In genomic region chr17:5166175-5166574, GRCm38 (mm10) we compare ENCODE assay signal across 29 mouse cellular contexts.
DNase-seq lines count a peak whose midpoint lies in the region; ATAC-seq and TF ChIP-seq lines count a peak whose summit lies in the region.
"Had no signal": no experiment of that assay in that cellular context is flagged by ENCODE, and none has a peak within 500 bp of the region (broad histone marks: within the 10 kb centered on the region; RNA-seq: fewer than 3 reads in every experiment).

No protein-coding gene starts in this region.

- no peak for ATAC-seq in forebrain, embryonic 11.5 days (replicated peaks; ENCODE audit: low FRiP score)
- no peak for ATAC-seq in forebrain, embryonic 13.5 days
- ATAC-seq in kidney, embryonic 16.5 days (ENCODE audit: low FRiP score, low TSS enrichment): no peak
- peak; percentile 22; the same call in 1 of the 2 replicates for ATAC-seq in midbrain, embryonic 13.5 days
- ATAC-seq in midbrain, embryonic 14.5 days (ENCODE audit: low FRiP score, low TSS enrichment): no peak
- peak; percentile 35 for ATAC-seq in inflammation-experienced regulatory T-cells, adult 6 months
- ATAC-seq: forebrain, embryonic 16.5 days; intestine, embryonic 15.5 days; Patski had no signal

- no peaks in the 10 kb centered on the region for H3K27me3 ChIP-seq in forebrain, embryonic 11.5 days (ENCODE audit: control insufficient read depth, insufficient read depth, low read length)
- no peaks in the 10 kb centered on the region for H3K27me3 ChIP-seq in forebrain, embryonic 13.5 days
- H3K27me3 ChIP-seq in kidney, adult 2 months (replicated peaks; ENCODE audit: control insufficient read depth, insufficient read depth, low read length): no peaks in the 10 kb centered on the region
- H3K27me3 ChIP-seq in kidney, embryonic 16.5 days (ENCODE audit: insufficient read depth, low read length): no peaks in the 10 kb centered on the region
- H3K27me3 ChIP-seq in midbrain, embryonic 13.5 days: no peaks in the 10 kb centered on the region
- H3K27me3 ChIP-seq in midbrain, embryonic 14.5 days (ENCODE audit: control insufficient read depth, insufficient read depth, low read length): no peaks in the 10 kb centered on the region
- H3K27me3 ChIP-seq: CH12.LX; embryonic facial prominence, embryonic 12.5 days; embryonic facial prominence, embryonic 15.5 days; forebrain, embryonic 12.5 days; heart, embryonic 13.5 days; hindbrain, embryonic 12.5 days; hindbrain, embryonic 15.5 days; intestine, embryonic 15.5 days; Patski had no signal

- no peak overlapping the region for H3K27ac ChIP-seq in forebrain, embryonic 11.5 days (ENCODE audit: low read depth, low read length)
- no peak overlapping the region for H3K27ac ChIP-seq in forebrain, embryonic 13.5 days
- H3K27ac ChIP-seq in kidney, adult 2 months (ENCODE audit: insufficient read depth, low read depth, low read length): no peak overlapping the region
- no peak overlapping the region for H3K27ac ChIP-seq in kidney, embryonic 16.5 days (ENCODE audit: low read length)
- H3K27ac ChIP-seq in midbrain, embryonic 13.5 days: no peak overlapping the region
- no peak overlapping the region for H3K27ac ChIP-seq in midbrain, embryonic 14.5 days (replicated peaks; ENCODE audit: low read depth, low read length)
- H3K27ac ChIP-seq: embryonic facial prominence, embryonic 12.5 days; embryonic facial prominence, embryonic 15.5 days; forebrain, embryonic 12.5 days; heart, adult 2 months; heart, embryonic 10.5 days; heart, embryonic 13.5 days; hindbrain, embryonic 12.5 days; hindbrain, embryonic 15.5 days; intestine, embryonic 15.5 days had no signal

- H3K4me2 ChIP-seq in forebrain, embryonic 11.5 days (ENCODE audit: low read depth, low read length, severe bottlenecking): no peak overlapping the region
- H3K4me2 ChIP-seq in forebrain, embryonic 13.5 days: no peak overlapping the region
- no peak overlapping the region for H3K4me2 ChIP-seq in kidney, embryonic 16.5 days (replicated peaks; ENCODE audit: low read depth, low read length)
- H3K4me2 ChIP-seq in midbrain, embryonic 13.5 days (replicated peaks): no peak overlapping the region
- H3K4me2 ChIP-seq in midbrain, embryonic 14.5 days (ENCODE audit: low read length): no peak overlapping the region
- H3K4me2 ChIP-seq: embryonic facial prominence, embryonic 12.5 days; embryonic facial prominence, embryonic 15.5 days; forebrain, embryonic 12.5 days; heart, embryonic 13.5 days; hindbrain, embryonic 12.5 days; hindbrain, embryonic 15.5 days; intestine, embryonic 15.5 days had no signal

- no peak for TF ChIP-seq CTCF in kidney, adult 2 months (conservative IDR thresholded peaks at IDR 0.05; ENCODE audit: insufficient read depth, insufficient read length, low read depth, low read length)

- 85% methylated on average over 4 of the region's 4 CpGs for WGBS in forebrain, embryonic 11.5 days
- WGBS in forebrain, embryonic 13.5 days: 77% methylated on average over 4 of the region's 4 CpGs
- WGBS in kidney, adult 2 months: 51% methylated on average over 4 of the region's 4 CpGs
- 82% methylated on average over 4 of the region's 4 CpGs for WGBS in kidney, embryonic 16.5 days
- WGBS in midbrain, embryonic 13.5 days: 89% methylated on average over 4 of the region's 4 CpGs
- WGBS in midbrain, embryonic 14.5 days: 75% methylated on average over 4 of the region's 4 CpGs

- no peak overlapping the region for H3K4me3 ChIP-seq in forebrain, embryonic 11.5 days (ENCODE audit: low read depth, low read length)
- no peak overlapping the region for H3K4me3 ChIP-seq in forebrain, embryonic 13.5 days
- H3K4me3 ChIP-seq in kidney, adult 2 months (ENCODE audit: insufficient read depth, low read depth, low read length): no peak overlapping the region
- H3K4me3 ChIP-seq in kidney, embryonic 16.5 days (ENCODE audit: low read length): no peak overlapping the region
- H3K4me3 ChIP-seq in midbrain, embryonic 13.5 days (replicated peaks): no peak overlapping the region
- H3K4me3 ChIP-seq in midbrain, embryonic 14.5 days (replicated peaks; ENCODE audit: low read depth, low read length): no peak overlapping the region
- H3K4me3 ChIP-seq: embryonic facial prominence, embryonic 12.5 days; embryonic facial prominence, embryonic 15.5 days; forebrain, embryonic 12.5 days; heart, adult 2 months; heart, embryonic 10.5 days; heart, embryonic 13.5 days; hindbrain, embryonic 12.5 days; hindbrain, embryonic 15.5 days; intestine, embryonic 15.5 days had no signal

- no peak overlapping the region for H3K9ac ChIP-seq in forebrain, embryonic 11.5 days (ENCODE audit: low read length)
- no peak overlapping the region for H3K9ac ChIP-seq in forebrain, embryonic 13.5 days
- no peak overlapping the region for H3K9ac ChIP-seq in kidney, embryonic 16.5 days (replicated peaks; ENCODE audit: low read length)
- H3K9ac ChIP-seq in midbrain, embryonic 13.5 days (replicated peaks): no peak overlapping the region
- H3K9ac ChIP-seq in midbrain, embryonic 14.5 days (replicated peaks; ENCODE audit: low read length): no peak overlapping the region
- H3K9ac ChIP-seq: embryonic facial prominence, embryonic 12.5 days; embryonic facial prominence, embryonic 15.5 days; forebrain, embryonic 12.5 days; heart, embryonic 13.5 days; hindbrain, embryonic 12.5 days; hindbrain, embryonic 15.5 days; intestine, embryonic 15.5 days had no signal

- DNase-seq in forebrain, embryonic 11.5 days (ENCODE audit: low spot score): peak; percentile 30
- DNase-seq in kidney, adult 2 months: peak; percentile 23
- DNase-seq in midbrain, embryonic 14.5 days: no peak
- DNase-seq in gastrocnemius, postnatal 25 days: no peak
- DNase-seq: adrenal gland, adult 2 months; adrenal gland, postnatal 14 days; cerebellum, adult 11 months; cerebellum, adult 2 months; cerebellum, adult 9-11 months; cerebellum, postnatal 25 days; gastrocnemius, postnatal 10 days; heart, adult 2 months; heart, postnatal 14 days had no signal

- TF ChIP-seq POLR2A in kidney, adult 2 months (IDR thresholded peaks at IDR 0.05; ENCODE audit: low read depth, low read length): no peak

- H3K4me1 ChIP-seq in forebrain, embryonic 11.5 days (replicated peaks; ENCODE audit: control insufficient read depth, insufficient read depth, low read length): no peaks in the 10 kb centered on the region
- H3K4me1 ChIP-seq in forebrain, embryonic 13.5 days: peaks cover 29% of the 10 kb centered on the region
- H3K4me1 ChIP-seq in kidney, adult 2 months (ENCODE audit: control insufficient read depth, insufficient read depth, low read length): peaks cover 25% of the 10 kb centered on the region
- peaks cover 15% of the 10 kb centered on the region for H3K4me1 ChIP-seq in kidney, embryonic 16.5 days (ENCODE audit: insufficient read depth, low read length)
- peaks cover 61% of the 10 kb centered on the region for H3K4me1 ChIP-seq in midbrain, embryonic 13.5 days (replicated peaks)
- peaks cover 39% of the 10 kb centered on the region for H3K4me1 ChIP-seq in midbrain, embryonic 14.5 days (ENCODE audit: control insufficient read depth, insufficient read depth, low read length)

- no peaks in the 10 kb centered on the region for H3K9me3 ChIP-seq in forebrain, embryonic 11.5 days (ENCODE audit: control insufficient read depth, low read length)
- H3K9me3 ChIP-seq in forebrain, embryonic 13.5 days (replicated peaks): no peaks in the 10 kb centered on the region
- H3K9me3 ChIP-seq in kidney, embryonic 16.5 days (ENCODE audit: low read length): no peaks in the 10 kb centered on the region
- H3K9me3 ChIP-seq in midbrain, embryonic 13.5 days: no peaks in the 10 kb centered on the region
- no peaks in the 10 kb centered on the region for H3K9me3 ChIP-seq in midbrain, embryonic 14.5 days (ENCODE audit: control insufficient read depth, low read length)
- H3K9me3 ChIP-seq: embryonic facial prominence, embryonic 12.5 days; embryonic facial prominence, embryonic 15.5 days; forebrain, embryonic 12.5 days; G1E; heart, embryonic 10.5 days; heart, embryonic 13.5 days; hindbrain, embryonic 12.5 days; hindbrain, embryonic 15.5 days; intestine, embryonic 15.5 days had no signal

- H3K36me3 ChIP-seq in forebrain, embryonic 11.5 days (ENCODE audit: control insufficient read depth, insufficient read depth, low read length): no peaks in the 10 kb centered on the region
- no peaks in the 10 kb centered on the region for H3K36me3 ChIP-seq in forebrain, embryonic 13.5 days (ENCODE audit: poor library complexity, severe bottlenecking)
- no peaks in the 10 kb centered on the region for H3K36me3 ChIP-seq in kidney, adult 2 months (ENCODE audit: control insufficient read depth, insufficient read depth, low read length)
- H3K36me3 ChIP-seq in kidney, embryonic 16.5 days (ENCODE audit: insufficient read depth, low read length): 0 out of 2 replicates have a peak, but pooled peaks cover 3% of the 10 kb centered on the region
- no peaks in the 10 kb centered on the region for H3K36me3 ChIP-seq in midbrain, embryonic 13.5 days
- H3K36me3 ChIP-seq in midbrain, embryonic 14.5 days (ENCODE audit: control insufficient read depth, insufficient read depth, low read length): no peaks in the 10 kb centered on the region
- H3K36me3 ChIP-seq: embryonic facial prominence, embryonic 12.5 days; embryonic facial prominence, embryonic 15.5 days; forebrain, embryonic 12.5 days; heart, embryonic 10.5 days; heart, embryonic 13.5 days; hindbrain, embryonic 12.5 days; hindbrain, embryonic 15.5 days; intestine, embryonic 15.5 days had no signal

Comparison
In these comparisons a context has a peak if more than half of its experiments do, and no peak if none do; other contexts are left out.
1. ATAC-seq: peak in midbrain, embryonic 13.5 days (single experiment) and inflammation-experienced regulatory T-cells, adult 6 months (single experiment); none in forebrain, embryonic 11.5 days (single experiment), forebrain, embryonic 13.5 days (single experiment), kidney, embryonic 16.5 days (single experiment) and midbrain, embryonic 14.5 days (single experiment).
2. DNase-seq: peak in forebrain, embryonic 11.5 days (single experiment) and kidney, adult 2 months (single experiment); none in midbrain, embryonic 14.5 days (single experiment) and gastrocnemius, postnatal 25 days (single experiment).